Mouse (Mus musculus) layer of hippocampus, adult 18-20 months (tissue): Measurements from ENCODE around the gene Txndc15. TPM values are rescaled to one million over a fixed set of nuclear protein-coding genes. Genes with fewer than 3 reads are reported as not detected.
"Not testable (repeated sequence)": the region's sequence is repeated elsewhere in the genome, so short reads cannot be mapped to it uniquely, and the experiment has no call there.

Source experiments
- DNase-seq, 2 experiments: peaks; one replicate each; pipeline ENCODE4 v3.0.0; 2022; ENCODE audit warnings: low spot score in 2 of 2
- long read RNA-seq: library from polyadenylated mRNA; stranded (forward); transcript quantifications from one replicate; pipeline ENCODE4 v2.0.0, GENCODE M21; 2021
- total RNA-seq, 2 experiments: library from RNA; stranded (reverse); gene quantifications; 2 replicates each; pipeline ENCODE4 v1.2.3; 2021

The Txndc15 gene
- 10 to 100 TPM; 76.1 to 76.9 TPM for total RNA-seq
- long read RNA-seq, transcript Txndc15-201 (5 exons, 1,527 nt), result major isoform, 114 of 130 reads
- long read RNA-seq, partial matches to known transcripts, result 3 of 130 reads
- long read RNA-seq, other reads (novel, unspliced or antisense), result 13 of 130 reads

DNA sequence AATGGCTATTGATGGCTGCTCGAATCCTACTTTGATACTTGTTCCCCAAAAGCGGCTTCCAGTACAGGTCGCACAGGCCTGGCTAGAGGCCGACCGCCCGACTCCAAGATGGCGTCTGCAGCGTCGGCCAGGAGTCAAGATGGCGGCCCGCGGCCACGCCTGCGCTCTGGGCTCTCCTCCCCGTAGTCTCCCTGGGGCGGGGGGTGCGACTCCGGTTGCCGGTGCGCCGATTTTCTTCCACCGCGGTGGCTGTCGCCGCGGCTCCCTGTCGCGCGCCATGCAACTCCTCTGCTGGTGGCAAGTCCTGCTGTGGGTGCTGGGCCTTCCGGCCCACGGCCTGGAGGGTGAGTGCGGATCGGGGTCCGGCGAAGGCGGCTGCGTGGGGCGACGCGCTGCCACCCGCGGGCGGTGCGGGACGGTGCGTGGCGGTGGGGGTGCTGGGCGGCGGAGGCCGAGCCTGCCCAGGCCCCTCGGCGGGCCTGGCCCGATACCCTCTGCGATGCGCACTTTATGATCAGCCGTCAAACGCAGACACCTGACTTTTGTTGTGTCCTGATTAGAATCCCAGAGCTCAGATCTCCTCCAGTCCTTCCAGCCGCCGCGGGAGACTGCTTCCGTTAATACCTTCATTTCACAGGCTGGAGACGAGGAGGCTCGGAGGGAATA lies at the start of gene Txndc15:
Gene Txndc15 (plus strand): TSS at position 150 of the 666 bp plus-strand sequence.
- peak; percentile 81 to 90 for DNase-seq

DNA sequence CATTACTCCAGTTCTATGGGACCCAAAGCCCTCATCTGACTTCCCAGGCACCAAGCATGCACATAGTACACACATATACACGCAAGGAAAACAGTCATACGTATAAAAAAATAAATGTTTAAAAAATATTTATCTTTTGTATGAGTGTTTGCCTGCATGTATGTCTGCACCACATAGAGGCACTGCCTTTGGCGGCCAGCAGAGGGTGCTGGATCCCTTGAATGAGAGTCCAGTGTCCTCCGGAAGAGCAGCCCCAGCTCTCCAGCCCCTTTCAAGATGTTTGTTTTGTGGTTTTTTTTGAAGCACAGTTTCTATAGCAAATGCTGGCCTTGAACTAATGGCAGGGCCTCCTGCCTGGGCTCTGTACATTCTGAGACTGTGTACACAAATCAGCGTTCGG lies 45.9 kb upstream of the Txndc15 start:
- no peak for DNase-seq

DNA sequence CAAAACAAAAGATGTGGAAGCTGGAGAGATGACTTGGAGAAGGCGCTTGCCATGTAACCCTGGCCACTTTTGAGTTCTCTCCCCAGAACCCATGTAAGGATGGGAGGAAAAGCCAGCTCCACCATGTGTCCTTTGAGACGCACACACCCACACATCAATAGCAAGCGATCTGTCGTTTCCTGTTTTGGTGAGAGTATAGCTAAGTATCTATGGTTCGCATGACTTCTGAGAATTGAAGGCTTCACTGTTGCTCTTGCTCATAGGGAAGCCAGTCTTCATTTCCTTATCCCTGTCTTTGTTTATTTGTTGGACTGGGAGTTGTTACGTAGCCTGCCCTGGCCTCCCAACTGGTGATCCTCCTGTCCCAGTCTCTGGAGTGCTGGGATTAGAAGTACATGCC lies 41.7 kb upstream of the Txndc15 start:
- DNase-seq, result no peak

DNA sequence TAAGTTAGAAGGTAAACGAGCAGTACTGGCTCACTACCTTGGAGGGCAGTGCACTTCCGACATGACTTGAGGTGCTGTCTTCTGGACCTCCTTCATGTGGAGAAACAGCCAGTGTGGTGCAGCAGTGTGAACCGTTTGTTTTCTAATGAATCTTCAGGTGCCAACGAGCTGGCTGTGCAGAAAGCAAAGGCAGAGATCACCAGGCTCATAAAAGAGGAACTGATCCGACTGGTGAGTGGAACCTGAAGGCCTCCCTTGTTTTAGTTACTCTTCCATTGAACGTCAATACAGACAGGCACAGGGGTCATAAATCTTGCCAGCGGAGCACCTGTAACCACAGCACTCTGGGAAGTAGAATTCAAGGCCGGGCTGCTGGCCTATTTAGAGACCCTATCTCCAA lies 37.1 kb upstream of the Txndc15 start:
- no peak for DNase-seq

DNA sequence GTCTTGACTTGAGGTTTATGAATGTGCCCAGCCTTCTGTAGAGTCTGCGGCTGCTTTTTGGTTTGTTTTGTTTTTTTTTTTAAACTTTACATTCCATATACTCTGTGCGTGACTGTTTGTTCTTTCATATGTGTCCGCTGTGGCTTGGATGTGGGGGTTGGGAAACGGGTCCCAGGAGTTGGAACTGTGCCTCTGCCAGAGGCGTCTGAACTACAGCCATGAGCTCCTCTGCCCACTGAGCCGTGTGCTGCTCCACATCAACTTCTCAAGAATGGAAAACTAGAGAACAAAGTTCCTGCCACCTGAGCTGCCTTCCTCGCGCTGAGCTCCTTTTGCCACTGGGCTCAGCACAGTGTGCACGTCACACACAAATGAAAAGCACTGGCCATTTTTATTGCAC lies 32.2 kb upstream of the Txndc15 start:
- no peak for DNase-seq

DNA sequence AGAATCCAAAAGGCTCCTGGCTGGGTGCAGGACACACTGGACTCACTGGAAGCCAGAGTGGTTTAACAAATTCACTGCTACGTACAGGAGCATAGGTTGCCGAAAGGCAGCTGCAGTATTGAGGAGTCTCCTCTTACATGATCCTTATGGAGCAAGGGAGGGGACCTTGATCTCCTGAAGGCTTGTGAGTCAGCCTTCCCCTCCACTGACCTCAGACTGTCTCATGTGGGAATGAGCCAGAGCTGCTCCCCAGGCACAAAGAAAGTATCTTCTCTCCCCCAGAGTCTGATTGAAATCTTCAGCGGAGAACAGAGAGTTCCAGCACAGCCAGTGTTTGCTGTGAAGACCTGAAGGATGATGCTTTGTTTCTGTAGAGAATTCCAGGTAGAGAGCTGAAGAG lies 30.9 kb upstream of the Txndc15 start:
- no peak for DNase-seq

DNA sequence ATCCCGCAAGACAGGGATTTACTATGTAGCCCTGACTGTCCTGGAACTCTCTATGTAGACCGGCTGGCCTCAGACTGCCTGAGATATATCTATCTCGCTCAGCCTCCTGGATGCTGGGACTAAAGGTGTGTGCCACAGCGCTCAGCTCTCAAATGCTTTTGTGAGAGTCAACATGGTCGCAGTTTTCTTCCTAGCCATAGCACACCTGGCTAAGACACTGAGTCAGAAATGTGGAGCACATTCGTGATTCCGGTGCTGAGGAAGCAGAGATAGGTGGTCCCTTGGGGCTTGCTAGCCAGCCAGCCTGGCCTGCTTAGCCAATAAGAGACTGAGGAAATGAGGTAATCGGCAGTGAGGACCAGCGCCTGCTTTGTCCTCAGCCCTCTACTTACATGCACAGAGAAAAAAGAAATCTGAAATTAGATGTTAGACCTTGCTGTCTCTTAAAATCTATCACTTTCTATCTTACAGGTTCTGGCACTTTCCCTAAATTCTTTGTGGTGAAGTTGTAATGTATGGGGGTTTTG lies 28.3 kb upstream of the Txndc15 start:
- no peak for DNase-seq

DNA sequence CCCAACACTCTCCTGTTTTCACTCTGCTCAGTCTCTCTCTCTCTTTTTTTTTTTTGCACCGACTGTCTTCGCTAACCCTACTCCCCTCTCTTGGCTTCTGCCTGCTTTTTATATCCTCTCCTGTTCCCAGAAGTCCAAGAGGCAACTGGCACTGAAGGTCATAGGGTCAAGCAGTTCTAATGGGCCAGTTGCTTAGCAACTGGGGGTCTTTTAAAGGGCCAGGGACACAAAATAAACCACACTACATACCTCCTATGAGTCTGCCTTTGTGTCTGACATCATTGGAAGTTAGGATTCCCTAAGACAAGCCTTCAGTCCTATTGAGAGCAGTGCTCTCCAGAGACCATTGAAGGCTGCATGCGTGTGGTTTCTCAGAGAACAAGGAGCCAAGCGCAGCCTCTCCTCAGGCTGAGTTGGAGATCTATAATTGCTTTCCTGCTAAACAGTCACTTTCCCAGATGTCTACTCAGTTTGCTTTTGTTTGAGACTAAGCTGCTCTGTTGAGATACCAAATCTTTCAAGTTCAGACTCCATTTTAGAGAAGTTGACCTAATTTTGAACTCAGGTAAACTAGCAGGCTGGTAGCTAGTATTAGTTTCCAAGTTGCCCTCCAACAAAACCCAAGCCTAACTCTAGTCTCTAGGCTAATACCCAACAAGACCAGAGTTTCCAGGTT lies 26.4 kb upstream of the Txndc15 start:
- no peak for DNase-seq

DNA sequence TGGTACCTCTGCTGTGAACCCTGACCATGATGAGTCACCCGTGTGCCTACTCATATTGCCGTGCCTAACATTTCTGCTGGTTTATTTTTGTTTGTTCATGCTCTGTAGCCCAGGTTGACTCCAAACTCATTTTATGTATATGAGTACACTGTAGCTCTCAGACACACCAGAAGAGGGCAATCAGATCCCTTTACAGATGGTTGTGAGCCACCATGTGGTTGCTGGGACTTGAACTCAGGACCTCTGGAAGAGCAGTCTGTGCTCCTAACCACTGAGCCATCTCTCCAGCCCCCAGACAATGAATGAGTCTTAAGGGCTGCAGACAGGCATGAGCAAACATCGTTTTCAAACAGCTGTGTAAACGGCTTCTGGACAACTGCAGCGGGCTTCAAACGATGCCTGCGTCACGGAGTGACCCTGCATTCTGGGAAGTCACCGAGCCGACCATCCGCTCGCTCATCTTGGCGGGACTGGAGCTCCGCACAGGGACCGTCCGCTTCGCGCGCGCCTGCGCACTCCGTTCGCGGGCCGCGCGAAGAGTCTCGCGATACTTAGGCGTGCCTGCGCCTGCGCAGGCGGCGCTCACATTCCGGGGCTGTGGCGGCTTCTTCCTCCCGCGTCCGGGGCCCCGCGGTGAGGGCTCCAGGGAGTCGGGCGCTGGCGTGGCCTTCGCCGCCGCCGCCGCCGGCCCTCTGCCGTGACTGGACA lies 21.8 kb upstream of the Txndc15 start, which contains the start of gene B230219D22Rik:
Gene B230219D22Rik (plus strand): TSS at position 590 of the 708 bp plus-strand sequence.
- peak; percentile 82 to 89 for DNase-seq

DNA sequence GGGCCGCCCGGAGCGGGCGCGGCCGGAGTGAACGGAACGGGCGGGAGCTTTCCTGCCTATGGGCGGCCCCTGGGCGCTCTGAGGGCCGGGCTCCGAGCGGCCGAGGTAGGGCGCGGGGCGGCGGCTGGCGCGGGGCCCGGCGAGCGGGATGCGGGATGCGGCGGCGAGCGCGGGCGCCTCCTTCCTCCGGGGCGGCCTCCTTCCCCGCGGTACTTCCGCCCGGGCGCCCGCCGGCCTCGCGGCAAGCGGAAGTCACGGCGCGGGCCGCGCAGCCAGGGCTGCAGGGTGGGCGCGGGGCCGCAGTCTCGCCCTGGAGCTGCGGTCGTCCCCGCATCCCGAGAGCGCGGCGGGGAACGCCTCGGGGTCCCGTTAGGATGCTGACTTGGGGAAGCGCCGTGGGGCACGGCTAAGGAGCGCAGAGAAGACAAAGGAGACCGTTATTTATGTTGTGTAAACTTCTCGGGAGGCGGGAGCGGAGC lies 21.2 kb upstream of the Txndc15 start:
- no peak for DNase-seq

DNA sequence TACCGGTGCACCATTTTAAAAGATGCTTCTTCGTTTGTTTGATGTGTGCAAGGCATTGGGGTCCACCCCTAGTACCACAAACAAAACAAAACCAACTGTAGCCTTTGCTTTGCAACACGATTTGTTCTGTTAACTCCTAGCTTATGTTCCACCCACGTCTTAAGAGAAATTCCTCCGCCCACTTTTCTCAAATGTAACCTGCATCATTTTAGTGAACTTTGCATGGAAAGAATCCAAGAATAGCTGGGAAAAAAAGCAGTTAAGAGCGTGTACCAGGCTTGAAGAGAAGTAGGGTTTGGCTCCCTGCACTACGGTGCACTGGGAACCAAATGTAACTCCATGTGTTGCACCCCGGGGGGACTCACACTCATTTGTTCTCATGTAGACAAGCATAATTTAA lies 20.3 kb upstream of the Txndc15 start:
- no peak for DNase-seq

DNA sequence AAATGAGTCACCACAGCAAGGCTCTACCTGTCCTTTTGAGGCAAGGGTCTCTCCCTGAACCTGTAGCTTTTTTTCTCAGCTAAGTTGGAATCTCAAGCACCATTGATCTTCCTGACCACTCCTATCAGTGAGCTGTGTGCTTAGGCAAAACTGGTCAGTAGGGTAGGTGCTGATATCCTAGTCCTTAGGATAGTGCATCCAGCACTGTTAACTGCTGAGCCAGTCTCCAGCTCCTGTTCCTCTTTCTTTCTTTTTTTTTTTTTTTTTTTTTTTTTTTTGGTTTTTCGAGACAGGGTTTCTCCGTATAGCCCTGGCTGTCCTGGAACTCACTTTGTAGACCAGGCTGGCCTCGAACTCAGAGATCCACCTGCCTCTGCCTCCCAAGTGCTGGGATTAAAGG lies 18.5 kb upstream of the Txndc15 start:
- not testable (repeated sequence) for DNase-seq

DNA sequence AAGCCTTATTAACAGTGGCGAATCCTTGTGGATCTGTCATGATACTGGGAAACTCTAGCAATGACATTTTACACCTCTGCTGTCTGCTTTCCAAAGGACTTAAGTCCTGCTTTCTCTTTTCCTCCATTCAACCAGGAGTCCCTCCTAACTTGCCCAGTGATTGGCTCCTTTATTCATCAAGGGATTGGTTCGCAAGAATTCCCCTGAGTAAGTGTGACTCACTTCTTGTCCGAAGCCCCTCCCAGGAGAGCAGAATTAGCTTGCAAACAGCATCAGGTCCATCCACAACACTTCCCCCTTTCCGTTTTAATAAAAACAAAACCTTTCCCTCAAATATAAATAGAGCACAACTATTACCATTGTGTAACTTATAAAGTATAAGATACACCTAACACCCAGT lies 10.1 kb upstream of the Txndc15 start:
- DNase-seq, result no peak

DNA sequence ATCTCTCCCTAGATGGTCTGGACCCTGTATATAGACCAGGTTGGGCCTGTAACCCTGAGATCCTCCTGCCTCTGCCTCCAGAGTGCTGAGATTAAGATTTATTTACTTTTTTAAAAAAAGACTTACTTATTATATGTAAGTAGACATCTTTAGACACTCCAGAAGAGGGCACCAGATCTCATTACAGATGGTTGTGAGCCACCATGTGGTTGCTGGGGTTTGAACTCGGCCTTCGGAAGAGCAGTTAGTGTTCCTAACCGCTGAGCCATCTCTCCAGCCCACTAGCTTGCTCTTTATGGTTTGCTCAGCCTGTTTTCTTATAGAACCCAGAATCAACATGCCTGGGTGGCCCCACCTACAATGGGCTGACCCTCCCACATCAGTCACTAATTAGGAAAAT lies 1.6 kb upstream of the Txndc15 start:
- no peak for DNase-seq

DNA sequence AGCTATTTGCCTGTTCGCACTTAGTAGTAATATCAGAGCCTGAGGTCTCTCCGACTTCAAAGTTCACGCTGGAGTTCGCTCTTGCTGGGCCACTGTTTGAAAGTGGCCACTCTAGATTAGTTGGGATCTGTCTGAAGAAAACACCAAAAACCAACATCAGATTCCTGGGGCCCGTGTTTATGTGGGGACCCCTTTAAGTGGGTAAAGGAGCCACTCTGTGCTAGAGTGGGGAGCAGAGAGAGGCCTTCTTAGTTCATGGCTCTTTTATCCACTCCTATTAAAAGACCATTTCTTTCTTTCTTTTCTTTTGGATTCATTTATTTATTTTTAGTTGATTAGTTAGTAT lies 690 bp downstream of the Txndc15 start:
- DNase-seq, result no peak

DNA sequence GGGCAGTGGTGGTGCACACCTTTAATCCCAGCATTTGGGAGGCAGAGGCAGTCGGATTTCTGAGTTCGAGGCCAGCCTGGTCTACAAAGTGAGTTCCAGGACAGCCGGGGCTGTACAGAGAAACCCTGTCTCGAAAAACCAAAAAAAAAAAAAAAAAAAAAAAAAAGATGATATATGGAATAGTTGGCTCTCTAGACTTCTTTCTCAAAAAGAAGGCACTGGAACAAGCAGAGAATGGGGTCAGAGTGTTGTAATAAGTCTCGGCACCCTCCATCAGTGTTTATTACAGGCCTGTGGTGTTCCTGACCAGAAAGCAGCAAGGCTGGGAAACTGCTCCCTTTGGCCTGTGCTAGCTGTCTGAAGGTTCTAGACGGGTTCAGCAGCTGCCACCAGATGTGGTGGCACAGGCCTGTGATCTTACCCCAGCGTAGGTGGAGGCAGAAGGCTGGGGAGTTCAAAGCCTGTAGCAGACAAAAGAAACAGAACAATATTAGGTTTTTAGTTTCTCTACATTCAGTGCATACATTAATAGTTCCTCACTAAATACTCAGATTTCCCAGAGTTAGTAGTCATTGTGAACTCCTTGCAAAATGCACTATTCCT lies 1.6 kb downstream of the Txndc15 start:
- no peak for DNase-seq

DNA sequence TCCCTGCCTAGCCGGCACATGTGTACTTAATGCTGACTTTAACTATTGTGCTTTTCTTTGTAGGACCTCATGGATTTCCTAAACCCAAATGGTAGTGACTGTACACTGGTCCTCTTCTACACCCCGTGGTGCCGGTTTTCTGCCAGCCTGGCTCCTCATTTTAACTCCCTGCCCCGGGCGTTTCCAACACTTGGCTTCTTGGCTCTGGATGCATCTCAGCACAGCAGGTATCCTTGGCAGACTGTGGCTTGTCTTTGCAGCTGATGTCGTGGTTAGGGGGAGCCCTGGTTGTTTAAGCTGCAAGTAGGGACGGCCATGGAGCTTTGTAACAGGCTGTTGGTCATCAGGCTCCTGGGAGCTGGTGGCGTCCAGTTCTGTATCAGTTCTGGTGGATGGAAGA lies 7.1 kb downstream of the Txndc15 start:
- no peak for DNase-seq

DNA sequence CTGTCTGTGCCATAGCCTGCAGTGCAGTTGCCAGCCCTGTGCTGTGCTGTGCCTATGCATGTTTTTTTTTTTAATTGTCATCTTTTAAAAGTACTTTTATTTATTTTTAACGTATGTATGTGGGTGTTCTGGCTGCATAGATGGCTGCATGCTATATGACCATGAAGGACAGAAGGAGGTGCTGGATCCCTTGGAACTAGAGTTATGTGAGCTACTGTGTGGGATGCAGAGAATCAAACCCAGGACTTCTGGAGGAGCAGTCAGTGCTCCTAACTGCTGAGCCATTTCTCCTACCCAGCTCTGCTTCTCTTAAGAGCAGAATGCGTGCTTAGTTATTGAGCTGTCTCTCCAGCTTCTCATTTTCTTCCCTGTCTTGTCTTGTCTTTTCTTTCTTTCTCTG lies 7.5 kb downstream of the Txndc15 start:
- no peak for DNase-seq

DNA sequence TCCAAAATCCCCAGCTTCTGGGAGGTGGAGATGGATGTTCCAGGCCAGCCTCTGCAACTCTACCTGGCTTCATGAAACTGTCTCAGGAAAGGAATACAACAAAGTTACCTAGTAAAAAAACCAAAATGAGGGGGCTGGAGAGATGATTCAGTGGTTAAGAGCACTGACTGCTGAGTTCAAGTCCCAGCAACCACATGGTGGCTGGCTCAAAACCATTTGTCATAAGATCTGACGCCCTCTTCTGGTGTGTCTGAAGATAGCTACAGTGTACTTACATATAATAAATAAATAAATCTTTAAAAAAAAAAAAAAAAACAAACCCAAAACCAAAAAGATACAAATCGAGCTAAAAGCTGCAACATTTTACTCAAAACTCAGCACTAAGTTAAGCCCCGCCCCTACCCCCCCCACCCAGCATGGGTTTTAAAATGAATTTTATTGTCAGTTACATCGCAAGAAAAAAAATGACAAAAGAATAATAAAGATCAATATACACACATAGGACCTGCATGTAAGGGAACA lies 12.2 kb downstream of the Txndc15 start:
- DNase-seq, result peak in 1 of 2 experiments; percentile 34

DNA sequence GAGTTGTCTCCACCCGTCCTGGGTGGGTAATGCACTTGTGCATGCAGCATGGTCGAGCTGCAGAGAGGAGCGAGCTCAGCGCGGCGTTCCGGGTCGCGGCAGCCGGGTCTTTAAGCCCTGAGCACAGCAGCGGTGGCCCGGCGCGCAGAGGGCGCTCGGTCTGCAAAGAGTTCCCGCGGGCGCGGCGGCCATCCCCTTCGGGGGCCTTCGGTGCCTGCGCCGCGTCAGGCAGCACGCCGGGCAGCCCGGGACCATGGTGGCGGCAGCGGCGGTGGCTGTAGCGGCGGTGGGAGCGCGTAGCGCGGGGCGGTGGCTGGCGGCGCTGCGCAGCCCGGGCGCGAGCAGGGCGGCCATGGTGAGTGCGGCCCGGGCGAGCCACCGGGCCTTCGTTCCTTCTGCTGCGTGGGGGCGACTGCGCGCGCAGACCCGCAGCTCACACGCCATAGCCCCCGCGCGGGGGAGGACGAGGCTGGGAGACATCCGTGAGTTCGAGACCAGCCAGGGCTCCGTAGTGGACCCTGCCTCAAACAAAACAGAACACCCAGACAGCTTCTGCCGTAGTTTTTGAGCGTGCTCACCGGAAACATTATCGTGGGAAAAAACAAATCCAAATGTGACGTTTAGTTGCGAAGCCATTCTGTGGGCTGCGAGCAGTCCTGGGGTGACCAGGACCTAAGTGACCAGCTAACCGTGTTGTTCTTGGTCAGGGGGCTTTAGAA lies 12.8 kb downstream of the Txndc15 start, which contains the start of gene Pcbd2:
Gene Pcbd2 (plus strand): TSS at position 249 of the 719 bp plus-strand sequence.
- DNase-seq, result peak; percentile 78 to 82
